Mouse (Mus musculus) testis, postnatal 10 days (tissue): Measurements from ENCODE around the gene Tpbpb.
"Not testable (repeated sequence)": the region's sequence is repeated elsewhere in the genome, so short reads cannot be mapped to it uniquely, and the experiment has no call there.

Experiments
- DNase-seq: peaks from one replicate; pipeline ENCODE4 v3.0.0; 2021; ENCODE audit warnings: low spot score

Gene Tpbpb

GRCm38 (mm10) chr13:60904780-60905179, at the start of gene Tpbpb:
Gene Tpbpb, minus strand, starts transcription at chr13:60904880.
- not testable (repeated sequence) for DNase-seq

- DNase-seq = not testable (repeated sequence)
Observed at GRCm38 (mm10) chr13:60941884-60942283, 37.2 kb upstream of the Tpbpb start, which contains the start of gene Tpbpa. Gene Tpbpa, minus strand, starts transcription at chr13:60941984.

DNA sequence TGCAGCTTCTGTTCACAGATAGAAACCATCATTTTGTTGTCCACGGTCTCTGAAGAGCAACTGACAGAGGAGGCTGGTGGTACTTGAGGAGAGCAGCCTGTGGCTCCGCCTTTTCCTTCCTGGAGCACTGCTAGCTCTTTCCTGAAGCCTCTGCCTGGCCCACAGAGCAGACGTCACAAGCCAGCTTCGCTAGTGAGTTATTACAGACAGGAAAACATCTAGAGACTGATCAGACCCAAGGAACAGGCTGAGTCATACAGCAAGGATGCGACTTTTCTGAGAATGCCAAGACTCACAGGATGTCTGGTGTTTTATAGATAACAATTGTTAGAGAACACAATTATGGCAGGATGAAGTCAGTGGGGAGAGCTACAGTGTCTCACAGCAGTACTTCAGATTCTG, 31.8 kb upstream of the Tpbpb start, which contains the start of the genes Gm49391 and Ctla2a:
Gene Gm49391 (minus strand): TSS at position 72 of the 402 bp plus-strand sequence.
Gene Ctla2a (minus strand): TSS at position 126 of the 402 bp plus-strand sequence.
- DNase-seq = no peak

GRCm38 (mm10) chr13:60935490-60935889, 30.8 kb upstream of the Tpbpb start, which contains the start of gene Gm49393:
Gene Gm49393, minus strand, starts transcription at chr13:60935590.
- DNase-seq = not testable (repeated sequence)

- no peak for DNase-seq
Observed at GRCm38 (mm10) chr13:60897328-60897727, 7.4 kb downstream of the Tpbpb start, which contains the start of gene Ctla2b. Gene Ctla2b, minus strand, starts transcription at chr13:60897447.

DNA sequence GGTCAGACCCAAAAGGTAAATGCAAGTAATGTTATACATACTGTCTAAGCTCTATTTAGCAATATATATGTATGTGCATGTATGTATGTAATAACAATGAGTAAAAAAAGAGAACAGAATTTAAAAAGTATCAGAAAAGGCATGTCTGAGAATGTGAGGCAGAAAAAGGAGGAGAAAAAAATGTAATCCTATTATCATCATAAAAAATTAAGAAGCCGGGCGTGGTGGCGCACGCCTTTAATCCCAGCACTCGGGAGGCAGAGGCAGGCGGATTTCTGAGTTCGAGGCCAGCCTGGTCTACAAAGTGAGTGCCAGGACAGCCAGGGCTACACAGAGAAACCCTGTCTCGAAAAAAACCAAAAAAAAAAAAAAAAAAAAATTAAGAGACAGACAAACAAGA, 7.9 kb downstream of the Tpbpb start, which contains the start of gene Gm49392:
Gene Gm49392 (minus strand): TSS at position 101 of the 400 bp plus-strand sequence.
- not testable (repeated sequence) for DNase-seq

- DNase-seq = no peak
Observed at GRCm38 (mm10) chr13:60895406-60896160, 9.1 kb downstream of the Tpbpb start.

- DNase-seq = no peak
Observed at GRCm38 (mm10) chr13:60892301-60892700, 12.4 kb downstream of the Tpbpb start.

DNA sequence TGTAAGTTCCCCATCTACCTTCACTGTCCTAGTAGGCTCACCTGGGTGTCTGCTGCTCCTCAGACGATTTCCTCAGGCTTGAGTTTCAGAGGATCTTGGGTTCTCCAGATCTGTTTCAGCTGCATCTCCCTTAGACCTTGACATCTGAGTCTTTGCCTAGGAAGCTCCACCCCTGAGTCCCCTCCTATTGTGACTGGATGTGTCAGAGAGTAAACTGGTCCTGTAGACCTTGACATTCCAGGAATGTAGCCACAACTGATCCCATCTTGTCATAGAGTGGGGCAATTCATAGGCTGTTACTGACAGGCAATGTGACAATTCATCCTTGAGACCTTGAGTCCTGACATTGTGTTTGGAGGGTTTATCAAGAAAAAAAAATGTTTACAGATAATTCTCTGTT, 40.4 kb downstream of the Tpbpb start, which contains the start of gene 4930486L24Rik:
Gene 4930486L24Rik (minus strand): TSS at position 195 of the 400 bp plus-strand sequence.
- no peak for DNase-seq
